ENCODE assay signal across 10 mouse cellular contexts in the genomic region with DNA sequence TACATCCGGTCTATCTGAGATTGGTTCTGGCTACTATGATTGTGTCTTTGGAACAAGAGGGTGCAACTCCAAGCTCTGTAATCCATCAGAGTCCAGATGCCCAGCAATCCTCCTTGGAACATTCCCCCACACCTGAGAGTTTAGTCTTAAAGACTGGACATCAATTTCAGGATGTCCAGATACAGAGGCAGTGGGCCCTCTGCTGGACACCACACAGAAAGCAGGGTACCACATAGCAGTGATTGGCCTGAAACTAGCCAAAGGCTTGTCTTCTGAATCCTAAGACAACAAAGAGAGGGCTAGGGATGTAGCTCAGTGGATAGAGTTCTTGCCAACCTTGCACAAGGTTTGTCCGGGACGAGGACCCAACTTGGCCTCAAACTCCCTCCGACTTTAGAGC. TPM values are rescaled to one million over a fixed set of nuclear protein-coding genes. Genes with fewer than 3 reads are reported as not detected.
DNase-seq lines count a peak whose midpoint lies in the region; ATAC-seq and TF ChIP-seq lines count a peak whose summit lies in the region.
"Had no signal": no experiment of that assay in that cellular context is flagged by ENCODE, and none has a peak within 500 bp of the region (broad histone marks: within the 10 kb centered on the region; RNA-seq: fewer than 3 reads in every experiment).

No protein-coding gene starts in this region.

- no peak overlapping the region for H3K27ac ChIP-seq in gastrocnemius, adult 2 months
- no peak overlapping the region for H3K27ac ChIP-seq in liver, adult 2 months (replicated peaks; ENCODE audit: insufficient read depth, low read depth, low read length)
- H3K27ac ChIP-seq in liver, embryonic 11.5 days (ENCODE audit: low read depth, low read length), result no peak overlapping the region
- no peak overlapping the region for H3K27ac ChIP-seq in hindbrain, postnatal 0 days
- no peak overlapping the region for H3K27ac ChIP-seq in neural tube, embryonic 15.5 days (replicated peaks)

- DNase-seq in gastrocnemius, adult 2 months, result no peak
- no peak for DNase-seq in gastrocnemius, adult 18-20 months (ENCODE audit: low spot score)
- DNase-seq in liver, adult 2 months (ENCODE audit: extremely low read depth, low read depth, low spot score), result no peak
- DNase-seq in liver, embryonic 11.5 days (ENCODE audit: low spot score), result no peak
- DNase-seq in ES-CJ7 (ENCODE audit: low read depth, low spot score), result peak; percentile 33
- DNase-seq in hindbrain, postnatal 0 days (ENCODE audit: low spot score), result peak; percentile 64
- DNase-seq in gastrocnemius, postnatal 4 days (ENCODE audit: low spot score in 2 of 2), result no peak
- DNase-seq: cerebellum, adult 9-11 months had no signal

- TF ChIP-seq POLR2A in liver, adult 2 months (IDR thresholded peaks at IDR 0.05; ENCODE audit: extremely low read depth, insufficient read depth, low read length), result no peak

- WGBS in liver, adult 2 months, result 80% methylated on average over 4 of the region's 4 CpGs
- WGBS in liver, embryonic 11.5 days, result 67% methylated on average over 4 of the region's 4 CpGs
- WGBS in hindbrain, postnatal 0 days, result 78% methylated on average over 4 of the region's 4 CpGs
- 81% methylated on average over 4 of the region's 4 CpGs for WGBS in neural tube, embryonic 15.5 days

- H3K4me3 ChIP-seq in gastrocnemius, adult 2 months, result no peak overlapping the region
- H3K4me3 ChIP-seq in liver, adult 2 months (ENCODE audit: insufficient read depth, low read depth, low read length), result no peak overlapping the region
- H3K4me3 ChIP-seq in liver, embryonic 11.5 days (ENCODE audit: low read depth, low read length), result no peak overlapping the region
- H3K4me3 ChIP-seq in hindbrain, postnatal 0 days (ENCODE audit: low read length), result no peak overlapping the region
- H3K4me3 ChIP-seq in neural tube, embryonic 15.5 days (replicated peaks), result no peak overlapping the region
- H3K4me3 ChIP-seq: megakaryocyte, embryonic 14.5 days had no signal

- no peak overlapping the region for H3K4me2 ChIP-seq in liver, embryonic 11.5 days
- no peak overlapping the region for H3K4me2 ChIP-seq in hindbrain, postnatal 0 days (ENCODE audit: low read depth, low read length)
- H3K4me2 ChIP-seq in neural tube, embryonic 15.5 days, result no peak overlapping the region

- H3K9ac ChIP-seq in liver, adult 2 months (ENCODE audit: low read depth, low read length), result no peak overlapping the region
- H3K9ac ChIP-seq in liver, embryonic 11.5 days (ENCODE audit: low read depth, low read length), result no peak overlapping the region
- no peak overlapping the region for H3K9ac ChIP-seq in hindbrain, postnatal 0 days (replicated peaks; ENCODE audit: low read length)
- H3K9ac ChIP-seq in neural tube, embryonic 15.5 days (replicated peaks), result no peak overlapping the region

- intact Hi-C loops in gastrocnemius, adult 2 months (cut with DNase I), result no loop called here

- H3K9me3 ChIP-seq in liver, embryonic 11.5 days (ENCODE audit: control insufficient read depth, low read length), result no peaks in the 10 kb centered on the region
- H3K9me3 ChIP-seq in hindbrain, postnatal 0 days (ENCODE audit: low read length), result no peaks in the 10 kb centered on the region
- H3K9me3 ChIP-seq in neural tube, embryonic 15.5 days (replicated peaks), result no peaks in the 10 kb centered on the region
- H3K9me3 ChIP-seq: megakaryocyte, embryonic 14.5 days had no signal

- H3K79me2 ChIP-seq in liver, adult 2 months (ENCODE audit: control insufficient read depth, insufficient read depth, low read length), result no peaks in the 10 kb centered on the region

- no peaks in the 10 kb centered on the region for H3K36me3 ChIP-seq in liver, adult 2 months (ENCODE audit: control insufficient read depth, insufficient read depth, low read length)
- no peaks in the 10 kb centered on the region for H3K36me3 ChIP-seq in liver, embryonic 11.5 days (ENCODE audit: control insufficient read depth, insufficient read depth, low read length)
- no peaks in the 10 kb centered on the region for H3K36me3 ChIP-seq in hindbrain, postnatal 0 days (ENCODE audit: insufficient read depth, low read length)
- H3K36me3 ChIP-seq in neural tube, embryonic 15.5 days, result no peaks in the 10 kb centered on the region

- H3K27me3 ChIP-seq in liver, adult 2 months (ENCODE audit: control insufficient read depth, insufficient read depth, low read length), result no peaks in the 10 kb centered on the region
- H3K27me3 ChIP-seq in liver, embryonic 11.5 days (replicated peaks; ENCODE audit: control insufficient read depth, insufficient read depth, low read length), result no peaks in the 10 kb centered on the region
- no peaks in the 10 kb centered on the region for H3K27me3 ChIP-seq in hindbrain, postnatal 0 days (ENCODE audit: insufficient read depth, low read length)
- H3K27me3 ChIP-seq in neural tube, embryonic 15.5 days (replicated peaks), result 0 out of 2 replicates have a peak, but pooled peaks cover 7% of the 10 kb centered on the region

- TF ChIP-seq CTCF in gastrocnemius, adult 2 months (IDR thresholded peaks at IDR 0.05), result peak; percentile 69
- TF ChIP-seq CTCF in liver, adult 2 months (IDR thresholded peaks at IDR 0.05; ENCODE audit: low read depth, low read length), result peak; percentile 40; the same call in 1 of the 2 replicates
- TF ChIP-seq CTCF in hindbrain, postnatal 0 days (IDR thresholded peaks at IDR 0.05; ENCODE audit: low read depth), result peak; percentile 83

- ATAC-seq in liver, embryonic 11.5 days (replicated peaks; ENCODE audit: low FRiP score), result no peak
- ATAC-seq in hindbrain, postnatal 0 days, result 0 out of 2 replicates have a peak, but pooled peaks have one; percentile 25
- ATAC-seq in neural tube, embryonic 15.5 days (ENCODE audit: low FRiP score), result no peak

- no peaks in the 10 kb centered on the region for H3K4me1 ChIP-seq in liver, adult 2 months (ENCODE audit: control insufficient read depth, insufficient read depth, low read length)
- no peaks in the 10 kb centered on the region for H3K4me1 ChIP-seq in liver, embryonic 11.5 days (replicated peaks; ENCODE audit: control insufficient read depth, insufficient read depth, low read length)
- no peaks in the 10 kb centered on the region for H3K4me1 ChIP-seq in hindbrain, postnatal 0 days (ENCODE audit: insufficient read depth, low read length)
- peaks cover 3% of the 10 kb centered on the region; the same call in 1 of the 2 replicates for H3K4me1 ChIP-seq in neural tube, embryonic 15.5 days

RNA-seq across cellular contexts. Expression of a gene that starts 25.5 kb away (rescaled TPM):
- total RNA-seq in gastrocnemius, adult 2 months (2021), result under 1 TPM; 0.11 to 0.82 TPM
- under 1 TPM; 0.16 to 0.33 TPM for total RNA-seq in gastrocnemius, adult 18-20 months (2021)
- total RNA-seq in liver, adult 2 months (2014; rRNA removed), result 0.67 and 0.83 TPM in 2 replicates
- polyA plus RNA-seq in liver, adult 2 months (2012; rRNA removed), result 0.73 and 0.95 TPM in 2 replicates
- polyA plus RNA-seq in liver, embryonic 11.5 days (2014; fragmentation: Nextera tagmentation; extraction: Ambion mirVana), result 0.26 and 0.48 TPM in 2 replicates
- 11.6 and 12.9 TPM in 2 replicates for total RNA-seq in hindbrain, postnatal 0 days (2014; rRNA removed)
- polyA plus RNA-seq in hindbrain, postnatal 0 days (2015; fragmentation: Nextera tagmentation; extraction: Ambion mirVana), result 2.0 and 2.1 TPM in 2 replicates
- total RNA-seq in gastrocnemius, postnatal 4 days (2021), result under 1 TPM; 0.12 to 0.13 TPM
- 4.1 and 4.2 TPM in 2 replicates for polyA plus RNA-seq in neural tube, embryonic 15.5 days (2015; fragmentation: Nextera tagmentation; extraction: Ambion mirVana)

RNA-seq across cellular contexts. Expression of a gene that starts 37.4 kb away (rescaled TPM):
- 1 to 10 TPM; 2.1 to 2.7 TPM for total RNA-seq in gastrocnemius, adult 2 months (2021)
- 1 to 10 TPM; 2.9 to 3.3 TPM for total RNA-seq in gastrocnemius, adult 18-20 months (2021)
- total RNA-seq in liver, adult 2 months (2014; rRNA removed), result 0.13 and 0.18 TPM in 2 replicates
- polyA plus RNA-seq in liver, adult 2 months (2012; rRNA removed), result 0.10 and 0.16 TPM in 2 replicates
- 14.8 and 15.6 TPM in 2 replicates for polyA plus RNA-seq in liver, embryonic 11.5 days (2014; fragmentation: Nextera tagmentation; extraction: Ambion mirVana)
- 13.2 and 15.5 TPM in 2 replicates for total RNA-seq in hindbrain, postnatal 0 days (2014; rRNA removed)
- polyA plus RNA-seq in hindbrain, postnatal 0 days (2015; fragmentation: Nextera tagmentation; extraction: Ambion mirVana), result 16.2 and 18.2 TPM in 2 replicates
- 10 to 100 TPM; 21.6 to 25.8 TPM for total RNA-seq in gastrocnemius, postnatal 4 days (2021)
- 16.9 and 19.5 TPM in 2 replicates for polyA plus RNA-seq in neural tube, embryonic 15.5 days (2015; fragmentation: Nextera tagmentation; extraction: Ambion mirVana)

Comparison
In these comparisons a context has a peak if more than half of its experiments do, and no peak if none do; other contexts are left out.
1. DNase-seq: peak in ES-CJ7 (single experiment) and hindbrain, postnatal 0 days (single experiment); none in gastrocnemius, adult 2 months (single experiment), gastrocnemius, adult 18-20 months (single experiment), liver, adult 2 months (single experiment), liver, embryonic 11.5 days (single experiment) and gastrocnemius, postnatal 4 days (0 of 2).
2. Peak in every context shown above with its lines, with median percentiles within 50 percentile points of each other: CTCF ChIP-seq.